Mouse (Mus musculus) midbrain, embryonic 12.5 days (tissue): ENCODE measurements around the gene Cdon. TPM values are rescaled to one million over a fixed set of nuclear protein-coding genes. Genes with fewer than 3 reads are reported as not detected.

ENCODE experiments used
- ATAC-seq: fragments of 200-750 bp; cut with Nextera tagmentation; 2 replicates; pipeline ENCODE4 v1.8.0; 2017; ENCODE audit warnings: low read depth, moderate TSS enrichment, moderate library complexity; ENCODE audit not compliant: low FRiP score
- H3K27ac ChIP-seq: fragments of 300-500 bp; sonication (generic); replicated peaks from 2 replicates; pipeline ENCODE4 v1.5.1; 2016; ENCODE audit warnings: mild to moderate bottlenecking
- H3K27me3 ChIP-seq: fragments of 300-500 bp; sonication (generic); 2 replicates; pipeline ENCODE4 v1.6.1; 2016; ENCODE audit warnings: mild to moderate bottlenecking
- H3K36me3 ChIP-seq: fragments of 300-500 bp; sonication (generic); 2 replicates; pipeline ENCODE4 v1.6.1; 2016
- H3K4me1 ChIP-seq: fragments of 300-500 bp; sonication (generic); 2 replicates; pipeline ENCODE4 v1.6.1; 2016
- H3K4me2 ChIP-seq: fragments of 300-500 bp; sonication (generic); replicated peaks from 2 replicates; pipeline ENCODE4 v1.6.1; 2016; ENCODE audit warnings: mild to moderate bottlenecking, moderate library complexity
- H3K4me3 ChIP-seq: fragments of 300-500 bp; sonication (generic); 2 replicates; pipeline ENCODE4 v1.5.1; 2016; ENCODE audit warnings: mild to moderate bottlenecking
- H3K9ac ChIP-seq: fragments of 300-500 bp; sonication (generic); replicated peaks from 2 replicates; pipeline ENCODE4 v1.6.1; 2016; ENCODE audit warnings: mild to moderate bottlenecking, moderate library complexity
- H3K9me3 ChIP-seq: fragments of 300-500 bp; sonication (generic); 2 replicates; pipeline ENCODE4 v1.6.1; 2016; ENCODE audit warnings: mild to moderate bottlenecking
- WGBS: fragments of 180-500 bp; shearing (Covaris S2); methylation state at CpG from one replicate; pipeline ENCODE4 v1.1.7; 2016; 5-methylcytosine and 5-hydroxymethylcytosine counted together
- polyA plus RNA-seq: library from polyadenylated mRNA; unstranded; fragments of >200 nt; fragmentation: Nextera tagmentation; extraction: Ambion mirVana; gene quantifications from 2 replicates; pipeline ENCODE4 v1.2.1, GENCODE M21; 2016

The Cdon gene
- polyA plus RNA-seq, 1 experiment from 2014 or later, result 22.8 TPM

DNA sequence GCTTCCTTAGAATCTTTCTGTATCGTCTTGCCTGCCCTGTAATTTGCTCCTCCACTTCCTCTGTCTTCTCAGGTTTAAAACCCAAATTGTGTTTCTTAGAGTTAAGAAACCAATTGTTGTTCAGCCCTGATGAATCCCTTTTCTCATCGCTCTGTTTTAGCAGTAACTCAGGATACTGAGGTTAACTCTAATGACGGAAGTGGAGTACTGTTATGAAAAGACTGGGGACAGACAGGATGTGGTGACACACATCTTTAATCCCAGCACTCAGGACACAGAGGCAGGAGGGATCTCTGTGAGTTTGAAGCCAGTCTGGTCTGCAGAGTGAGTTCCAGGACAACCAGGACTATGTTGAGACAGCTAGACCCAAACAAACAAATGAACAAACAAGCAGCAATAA is 74.5 kb downstream of the Cdon start:
- Histone ChIP-seq H3K9ac (no peak overlapping the region), H3K4me1 (0 out of 2 replicates have a peak, but pooled peaks cover 3% of the 10 kb centered on the region), H3K27ac (no peak overlapping the region), H3K9me3 (no peaks in the 10 kb centered on the region), H3K4me2 (no peak overlapping the region), H3K36me3 (peaks cover 63% of the 10 kb centered on the region), H3K27me3 (no peaks in the 10 kb centered on the region), H3K4me3 (no peak overlapping the region)
- WGBS, result 71% methylated on average over 3 of the region's 3 CpGs
- ATAC-seq, result no peak

- no peaks in the 10 kb centered on the region for H3K4me1 ChIP-seq
- H3K36me3 ChIP-seq, result peaks cover 73% of the 10 kb centered on the region
- H3K4me2 ChIP-seq, result no peak overlapping the region
- H3K27me3 ChIP-seq, result no peaks in the 10 kb centered on the region
- no peak overlapping the region for H3K9ac ChIP-seq
- no peak for ATAC-seq
- H3K4me3 ChIP-seq, result no peak overlapping the region
- H3K27ac ChIP-seq, result no peak overlapping the region
- H3K9me3 ChIP-seq, result no peaks in the 10 kb centered on the region
- whole genome bisulfite sequencing, result 86% methylated on average over 6 of the region's 6 CpGs
Measured at GRCm38 (mm10) chr9:35499946-35500345, 79.0 kb downstream of the Cdon start.

DNA sequence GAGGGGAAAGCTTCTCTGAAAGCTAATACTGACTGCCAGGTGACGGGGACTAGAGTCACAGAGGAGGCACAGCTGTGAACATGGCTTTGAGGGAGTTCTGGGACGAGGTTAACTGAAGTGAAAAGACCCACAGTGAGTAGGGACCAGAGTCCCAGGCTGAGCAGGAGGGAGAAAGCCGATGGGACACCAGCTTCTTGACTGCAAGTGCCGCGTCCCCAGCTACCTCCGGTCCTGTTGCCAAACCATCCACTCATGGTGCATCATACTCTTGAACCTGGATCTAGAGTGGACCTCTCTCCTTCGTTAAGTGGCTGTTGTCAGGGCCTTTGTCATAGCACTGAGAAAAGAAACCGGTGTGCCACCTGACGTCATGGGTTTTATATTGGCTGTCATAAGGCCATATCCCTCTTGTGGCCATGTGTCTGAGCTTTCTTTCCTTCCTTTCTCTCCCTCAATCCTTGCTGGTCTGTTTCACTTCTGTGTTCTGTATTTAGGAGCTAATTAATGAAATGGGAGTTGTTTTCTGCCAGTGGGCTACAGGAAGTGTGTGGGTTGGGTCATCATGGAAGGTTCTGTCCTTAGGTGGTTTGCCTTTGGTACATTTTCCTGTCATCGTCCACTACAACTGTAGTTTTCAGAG is 81.6 kb downstream of the Cdon start:
- no peaks in the 10 kb centered on the region for H3K9me3 ChIP-seq
- no peaks in the 10 kb centered on the region for H3K27me3 ChIP-seq
- H3K36me3 ChIP-seq, result peaks cover 61% of the 10 kb centered on the region
- no peak overlapping the region for H3K9ac ChIP-seq
- 78% methylated on average over 10 of the region's 10 CpGs for WGBS
- no peak overlapping the region for H3K27ac ChIP-seq
- H3K4me3 ChIP-seq, result no peak overlapping the region
- H3K4me1 ChIP-seq, result no peaks in the 10 kb centered on the region
- no peak overlapping the region for H3K4me2 ChIP-seq
- ATAC-seq, result no peak

DNA sequence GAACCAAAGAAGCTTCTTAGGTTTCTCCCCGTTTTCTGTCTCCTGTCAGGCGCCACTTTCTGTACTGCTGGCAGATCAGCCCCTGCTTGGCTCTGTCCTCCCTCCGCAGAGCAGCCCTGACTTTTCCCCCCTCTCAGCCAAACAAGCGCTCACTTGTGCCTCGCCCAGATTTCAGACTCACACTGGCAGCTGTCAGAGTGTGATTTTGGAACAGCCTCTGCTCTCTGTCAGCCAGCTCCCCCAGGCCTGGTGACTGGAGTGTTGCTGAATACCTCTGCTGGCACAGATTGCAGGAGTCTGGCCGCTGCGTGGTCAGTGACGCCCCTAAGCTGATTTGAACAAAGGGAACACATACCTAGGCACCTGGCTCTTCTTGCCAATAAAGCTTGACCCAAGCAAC is 87.3 kb downstream of the Cdon start:
- peaks cover 21% of the 10 kb centered on the region for H3K36me3 ChIP-seq
- H3K4me2 ChIP-seq, result no peak overlapping the region
- H3K4me3 ChIP-seq, result no peak overlapping the region
- H3K4me1 ChIP-seq, result no peaks in the 10 kb centered on the region
- ATAC-seq, result no peak
- H3K27ac ChIP-seq, result no peak overlapping the region
- H3K27me3 ChIP-seq, result no peaks in the 10 kb centered on the region
- H3K9me3 ChIP-seq, result no peaks in the 10 kb centered on the region
- no peak overlapping the region for H3K9ac ChIP-seq
- WGBS, result 49% methylated on average over 8 of the region's 8 CpGs

DNA sequence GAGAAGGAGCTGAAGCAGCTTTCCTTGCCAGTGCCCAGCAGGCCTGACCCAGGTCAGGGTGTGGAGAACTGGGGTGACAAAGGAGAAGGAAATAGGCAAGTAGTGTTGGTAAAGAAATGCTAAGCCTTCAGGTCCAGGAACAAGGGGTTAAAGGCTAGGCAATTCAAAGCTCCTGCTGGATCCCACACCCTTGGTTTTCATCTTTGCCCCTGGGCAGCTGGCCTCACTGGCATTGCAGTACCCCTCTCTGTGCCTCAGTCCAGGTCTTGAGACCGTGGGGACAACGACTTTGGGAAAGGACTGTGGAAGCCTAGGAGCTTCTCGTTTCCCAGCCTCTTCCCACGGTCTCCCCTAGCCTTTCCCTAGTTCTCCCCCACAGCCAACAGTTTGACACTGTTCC is 93.0 kb downstream of the Cdon start:
- H3K4me1 ChIP-seq, result no peaks in the 10 kb centered on the region
- no peak overlapping the region for H3K4me3 ChIP-seq
- no peak overlapping the region for H3K4me2 ChIP-seq
- H3K27me3 ChIP-seq, result no peaks in the 10 kb centered on the region
- no peak for ATAC-seq
- no peaks in the 10 kb centered on the region for H3K9me3 ChIP-seq
- no peaks in the 10 kb centered on the region for H3K36me3 ChIP-seq
- no peak overlapping the region for H3K9ac ChIP-seq
- WGBS, result 76% methylated on average over 4 of the region's 4 CpGs
- no peak overlapping the region for H3K27ac ChIP-seq

GRCm38 (mm10) chr9:35516182-35516581 is 95.3 kb downstream of the Cdon start:
- H3K9ac ChIP-seq, result no peak overlapping the region
- no peaks in the 10 kb centered on the region for H3K36me3 ChIP-seq
- 89% methylated on average over 5 of the region's 5 CpGs for whole genome bisulfite sequencing
- no peaks in the 10 kb centered on the region for H3K27me3 ChIP-seq
- H3K4me1 ChIP-seq, result no peaks in the 10 kb centered on the region
- no peaks in the 10 kb centered on the region for H3K9me3 ChIP-seq
- H3K27ac ChIP-seq, result no peak overlapping the region
- ATAC-seq, result no peak
- no peak overlapping the region for H3K4me3 ChIP-seq
- H3K4me2 ChIP-seq, result no peak overlapping the region

GRCm38 (mm10) chr9:35516711-35517110 is 95.8 kb downstream of the Cdon start:
- Histone ChIP-seq H3K9ac (no peak overlapping the region), H3K36me3 (no peaks in the 10 kb centered on the region), H3K27me3 (no peaks in the 10 kb centered on the region), H3K4me2 (no peak overlapping the region), H3K27ac (no peak overlapping the region), H3K4me1 (no peaks in the 10 kb centered on the region), H3K9me3 (no peaks in the 10 kb centered on the region), H3K4me3 (no peak overlapping the region)
- 91% methylated on average over 16 of the region's 16 CpGs for WGBS
- no peak for ATAC-seq

DNA sequence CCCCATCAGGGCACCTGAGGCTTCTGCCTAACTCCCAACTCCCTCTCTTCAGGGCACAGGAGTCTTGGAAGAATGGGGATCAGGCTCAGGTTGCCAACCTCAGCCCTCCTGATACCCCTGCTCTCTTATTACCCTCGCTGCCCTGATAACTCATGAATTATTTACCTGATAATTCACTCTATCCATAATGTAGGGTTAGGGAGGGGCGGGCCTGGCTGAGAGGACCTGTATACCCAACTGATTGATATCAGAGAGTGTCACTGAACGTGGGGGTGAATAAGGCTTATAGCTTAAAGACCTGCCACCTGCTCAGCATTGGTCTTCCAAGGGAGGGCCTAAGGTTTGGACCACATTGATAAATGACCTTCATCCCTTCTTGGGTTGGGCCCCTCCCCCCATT is 97.2 kb downstream of the Cdon start, which contains the start of gene Gm1113:
Gene Gm1113, minus strand, starts transcription at position 101 of the 400 bp plus-strand sequence.
- H3K9ac ChIP-seq, result no peak within 1 kb of the TSS
- peaks cover 3% of the 10 kb centered on the region for H3K4me1 ChIP-seq
- no peaks in the 10 kb centered on the region for H3K27me3 ChIP-seq
- no peaks in the 10 kb centered on the region for H3K9me3 ChIP-seq
- no peak within 1 kb of the TSS for H3K4me2 ChIP-seq
- no peaks in the 10 kb centered on the region for H3K36me3 ChIP-seq
- H3K27ac ChIP-seq, result no peak within 1 kb of the TSS
- ATAC-seq, result no peak
- 80% methylated on average over 3 of the region's 3 CpGs for WGBS
- no peak within 1 kb of the TSS for H3K4me3 ChIP-seq

DNA sequence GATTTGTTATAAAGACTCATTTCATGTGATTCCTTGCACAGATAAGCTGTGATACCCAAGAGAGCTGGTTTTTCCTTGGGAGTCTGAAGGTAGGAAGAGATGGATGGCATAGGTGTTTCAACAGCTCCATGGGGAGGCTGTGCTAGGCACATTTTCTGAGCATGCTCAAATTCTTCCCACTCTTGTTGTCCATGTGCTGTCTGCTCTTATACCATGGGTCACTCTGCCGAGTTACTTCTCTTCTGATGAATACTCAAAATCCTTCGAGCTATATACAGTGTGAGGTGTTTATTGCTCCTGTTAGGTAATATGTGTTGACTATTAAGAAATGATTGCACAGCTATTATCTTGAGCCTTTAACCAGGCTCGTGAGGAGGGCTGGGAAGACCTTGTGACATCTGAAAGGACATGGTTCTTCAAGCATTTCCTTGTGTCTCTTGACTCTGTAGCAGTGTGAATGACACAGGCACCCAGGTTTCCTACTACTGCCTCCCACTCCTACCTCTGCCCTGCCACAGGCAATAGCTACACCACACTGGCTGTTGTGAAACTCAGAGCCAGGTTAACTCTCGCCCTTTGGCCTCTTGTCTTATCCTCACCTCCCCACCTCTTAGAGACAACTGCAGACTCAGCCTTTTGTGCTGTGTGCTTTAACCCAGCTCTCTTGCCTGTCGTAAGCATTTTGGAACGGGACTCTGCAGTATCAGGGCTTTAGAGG is 99.9 kb downstream of the Cdon start:
- Histone ChIP-seq H3K9ac (no peak overlapping the region), H3K4me1 (peaks cover 12% of the 10 kb centered on the region), H3K4me3 (no peak overlapping the region), H3K27me3 (no peaks in the 10 kb centered on the region), H3K9me3 (no peaks in the 10 kb centered on the region), H3K4me2 (no peak overlapping the region), H3K27ac (no peak overlapping the region), H3K36me3 (no peaks in the 10 kb centered on the region)
- no peak for ATAC-seq
- WGBS, result 84% methylated on average over 6 of the region's 6 CpGs

DNA sequence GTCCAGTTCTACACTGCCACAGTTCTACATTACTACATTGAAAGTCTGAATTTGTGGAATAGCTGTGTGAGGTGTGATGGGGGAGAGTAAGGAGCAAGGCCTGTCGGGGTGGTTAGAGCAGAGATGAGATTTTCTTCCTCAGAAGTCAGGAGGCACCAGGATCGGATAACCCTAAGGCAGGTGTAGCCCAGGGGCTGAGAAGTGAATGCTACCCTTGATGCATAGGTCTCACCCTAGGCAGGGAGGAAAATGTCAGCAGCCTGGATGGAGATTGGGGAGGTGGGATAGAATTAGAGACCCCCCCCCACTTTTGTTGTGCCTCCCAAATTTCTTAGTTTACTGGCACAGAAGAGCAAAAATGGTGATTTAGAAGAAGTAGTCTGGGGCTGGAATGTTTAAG is 101.3 kb downstream of the Cdon start:
- no peak overlapping the region for H3K27ac ChIP-seq
- no peaks in the 10 kb centered on the region for H3K9me3 ChIP-seq
- 83% methylated on average over 2 of the region's 2 CpGs for WGBS
- ATAC-seq, result no peak
- no peak overlapping the region for H3K9ac ChIP-seq
- no peaks in the 10 kb centered on the region for H3K36me3 ChIP-seq
- peaks cover 12% of the 10 kb centered on the region for H3K4me1 ChIP-seq
- H3K4me2 ChIP-seq, result no peak overlapping the region
- H3K4me3 ChIP-seq, result no peak overlapping the region
- no peaks in the 10 kb centered on the region for H3K27me3 ChIP-seq

- no peak overlapping the region for H3K4me2 ChIP-seq
- WGBS, result 54% methylated on average over 1 of the region's 1 CpGs
- peaks cover 12% of the 10 kb centered on the region for H3K4me1 ChIP-seq
- no peaks in the 10 kb centered on the region for H3K9me3 ChIP-seq
- no peak overlapping the region for H3K27ac ChIP-seq
- no peaks in the 10 kb centered on the region for H3K36me3 ChIP-seq
- no peak overlapping the region for H3K4me3 ChIP-seq
- ATAC-seq, result no peak
- no peaks in the 10 kb centered on the region for H3K27me3 ChIP-seq
- no peak overlapping the region for H3K9ac ChIP-seq
Measured at GRCm38 (mm10) chr9:35522821-35523515, 102.0 kb downstream of the Cdon start.

GRCm38 (mm10) chr9:35523541-35523940 is 102.6 kb downstream of the Cdon start:
- Histone ChIP-seq H3K4me1 (peaks cover 12% of the 10 kb centered on the region), H3K4me3 (no peak overlapping the region), H3K27me3 (no peaks in the 10 kb centered on the region), H3K4me2 (peak overlapping the region; percentile 25; the same call in 1 of the 2 replicates), H3K9me3 (no peaks in the 10 kb centered on the region), H3K36me3 (no peaks in the 10 kb centered on the region), H3K27ac (no peak overlapping the region), H3K9ac (no peak overlapping the region)
- WGBS, result 18% methylated on average over 5 of the region's 5 CpGs
- ATAC-seq, result peak; percentile 56; the same call in 1 of the 2 replicates
